Mouse (Mus musculus) cerebellum, postnatal 36 days (tissue): ENCODE results near the gene Hhat.

ENCODE experiments used
- DNase-seq, 2 experiments: peaks; one replicate each; pipeline ENCODE4 v3.0.0; 2021 to 2022; ENCODE audit warnings: mixed read lengths in 2 of 2

Gene Hhat

DNA sequence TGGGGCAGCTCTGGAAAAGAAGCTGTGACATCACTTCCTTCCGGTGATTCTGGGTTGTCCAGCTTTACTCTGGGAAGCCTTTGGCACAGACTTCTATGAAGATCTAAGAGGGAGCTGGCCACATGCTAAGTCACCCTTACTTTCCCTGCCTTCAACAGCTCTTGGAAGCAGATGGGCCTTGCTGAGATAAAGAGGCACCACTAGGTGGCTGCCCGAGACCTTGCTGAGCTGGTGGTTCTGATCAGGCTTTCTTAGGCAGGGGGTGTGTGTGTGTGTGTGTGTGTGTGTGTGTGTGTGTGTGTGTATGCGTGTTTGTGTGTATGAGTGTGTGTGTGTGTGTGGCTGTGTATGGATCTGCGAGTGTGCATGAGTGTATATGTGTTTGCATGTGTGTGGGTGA is 13.4 kb upstream of the Hhat start:
- peak; percentile 29 to 40 for DNase-seq

DNA sequence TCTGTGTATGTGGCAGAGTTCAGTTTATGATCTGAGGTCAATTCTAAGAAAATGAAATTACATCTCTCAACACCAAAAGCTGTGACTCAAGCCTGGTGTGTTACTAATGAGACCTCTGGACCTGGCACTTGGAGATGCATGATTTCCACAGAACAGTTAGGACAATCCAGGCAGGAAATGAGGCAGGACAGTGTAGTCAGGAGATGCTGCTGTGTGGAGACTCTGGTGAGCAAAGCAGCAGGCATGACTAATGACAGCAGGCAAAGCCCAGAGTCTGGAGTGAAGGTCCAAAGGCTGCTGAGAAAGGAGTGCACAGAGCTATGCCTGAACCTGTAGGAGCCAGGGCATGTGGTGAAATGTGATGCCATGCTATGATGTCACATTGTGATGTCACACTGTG is 10.2 kb upstream of the Hhat start:
- DNase-seq, result no peak

DNA sequence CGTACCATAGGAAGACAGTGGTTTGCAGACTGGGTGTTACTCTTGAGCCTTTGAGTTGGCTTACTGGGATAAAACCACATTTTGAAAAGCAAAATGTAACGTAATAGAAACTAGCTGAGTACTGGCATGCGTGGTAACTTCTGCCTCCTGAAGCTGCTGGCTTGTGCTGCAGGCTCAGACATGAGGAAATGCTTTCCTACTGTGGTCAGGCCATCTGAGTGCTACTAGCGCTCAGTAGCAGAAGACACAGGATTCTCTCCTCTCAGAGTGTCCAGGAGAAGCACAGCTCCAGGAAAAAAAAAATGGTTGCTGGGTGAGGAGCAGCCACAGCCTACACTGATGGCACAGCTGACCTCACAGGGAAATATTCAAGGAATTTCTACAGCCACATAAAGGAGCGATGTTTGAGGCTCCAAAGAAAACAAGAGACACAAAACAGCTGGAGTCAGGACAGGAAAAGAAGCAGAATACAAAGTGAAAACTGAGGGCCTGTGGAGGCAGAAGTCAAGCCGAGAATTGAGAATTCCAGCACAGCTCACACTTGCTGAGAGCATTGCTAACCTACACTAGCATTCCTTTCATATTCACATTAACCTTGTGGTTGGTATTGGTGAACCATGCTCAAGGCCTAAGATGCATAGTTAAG is 8.0 kb upstream of the Hhat start:
- no peak for DNase-seq

- DNase-seq, result no peak
These were observed 7.2 kb upstream of the Hhat start for GRCm38 (mm10) chr1:192778206-192778605.

- DNase-seq, result peak in 1 of 2 experiments; percentile 10
These were observed 911 bp downstream of the Hhat start for GRCm38 (mm10) chr1:192770130-192770494.

DNA sequence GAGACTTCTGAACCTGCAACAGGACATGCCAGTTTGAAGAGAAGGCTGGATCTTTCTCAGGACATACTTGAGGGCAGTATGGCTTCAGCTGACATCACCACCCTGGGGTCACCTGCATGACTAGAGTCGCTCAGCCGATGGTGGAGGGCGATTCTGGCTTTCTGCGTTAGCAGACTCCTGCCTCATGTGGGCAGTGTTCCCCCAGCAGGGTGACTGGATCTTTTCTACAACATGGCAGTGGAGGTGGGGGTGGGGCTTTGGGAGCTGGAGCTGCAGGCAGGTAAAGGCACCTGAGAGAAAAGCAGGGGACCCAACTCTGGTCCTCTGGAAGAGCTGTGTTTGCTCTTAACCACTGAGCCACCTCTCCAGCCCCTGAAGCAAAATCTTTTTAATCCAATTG is 5.5 kb downstream of the Hhat start:
- no peak for DNase-seq

- no peak for DNase-seq
These were observed 6.5 kb downstream of the Hhat start for GRCm38 (mm10) chr1:192764547-192764946.

DNA sequence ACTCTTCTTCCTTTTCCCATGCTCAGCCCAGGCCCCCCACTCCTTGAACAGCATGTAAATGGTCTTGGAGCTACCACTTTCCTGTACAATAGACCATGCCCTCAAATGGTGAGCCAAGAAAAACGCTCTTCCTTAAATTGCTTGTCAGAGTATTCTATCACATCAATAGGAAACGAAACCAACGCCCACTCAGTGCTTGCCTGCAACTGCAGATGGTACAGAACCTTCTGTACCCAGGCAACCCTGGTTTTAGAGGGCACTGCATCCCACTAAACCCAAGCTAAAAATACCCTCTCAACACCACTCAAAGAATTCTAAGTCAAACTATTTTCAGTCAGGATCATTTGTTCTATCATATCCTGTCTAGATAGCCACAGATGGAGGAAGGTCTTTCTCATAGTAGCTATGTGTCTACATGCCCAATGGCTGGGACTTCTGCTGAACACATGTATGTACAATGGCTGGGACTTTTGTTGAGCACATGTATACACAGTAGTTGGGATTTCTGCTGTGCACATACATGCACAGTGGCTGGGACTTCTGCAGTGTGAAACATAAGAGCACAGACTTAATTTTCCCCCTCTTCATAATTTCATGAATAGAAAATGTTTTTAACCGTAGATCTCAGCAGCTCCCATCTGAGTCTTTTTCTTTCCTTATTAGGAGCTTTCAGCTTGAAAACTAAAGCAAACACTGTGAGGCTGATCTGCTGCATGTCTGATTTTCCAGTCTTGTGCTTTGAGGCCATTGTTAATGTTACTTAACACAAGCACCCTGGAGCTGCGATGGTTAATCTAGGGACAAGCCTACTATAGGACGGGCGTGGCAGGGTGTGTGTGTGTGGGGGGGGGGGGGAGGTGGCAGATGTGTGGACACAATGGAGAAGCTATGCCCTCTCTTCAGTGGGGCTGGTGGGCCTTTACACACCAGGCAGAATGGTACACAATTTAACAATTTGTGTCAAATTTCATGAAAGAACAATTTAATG is 7.8 kb downstream of the Hhat start:
- no peak for DNase-seq

GRCm38 (mm10) chr1:192756674-192757073 is 14.3 kb downstream of the Hhat start:
- no peak for DNase-seq

- no peak for DNase-seq
These were observed 15.1 kb downstream of the Hhat start for GRCm38 (mm10) chr1:192755685-192756606.

DNA sequence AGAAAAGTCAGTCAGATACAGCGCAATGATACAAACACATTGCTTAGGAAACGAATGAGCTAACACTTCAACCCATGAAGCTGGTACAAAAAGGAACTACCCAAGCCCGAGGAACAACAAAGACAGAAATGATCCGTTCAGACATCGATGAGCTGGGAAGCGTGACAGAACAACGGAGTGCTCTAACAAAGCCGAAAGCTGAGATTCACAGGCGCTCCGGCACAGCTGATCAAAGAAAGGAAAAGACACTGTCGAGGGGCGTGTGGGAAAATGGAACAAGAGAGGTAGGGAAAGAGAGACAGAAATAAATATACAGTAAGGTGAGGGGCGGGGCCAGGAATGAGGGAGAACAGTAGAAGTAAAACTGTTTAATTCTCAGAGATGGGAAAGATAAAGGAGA is 15.8 kb downstream of the Hhat start:
- no peak for DNase-seq

DNA sequence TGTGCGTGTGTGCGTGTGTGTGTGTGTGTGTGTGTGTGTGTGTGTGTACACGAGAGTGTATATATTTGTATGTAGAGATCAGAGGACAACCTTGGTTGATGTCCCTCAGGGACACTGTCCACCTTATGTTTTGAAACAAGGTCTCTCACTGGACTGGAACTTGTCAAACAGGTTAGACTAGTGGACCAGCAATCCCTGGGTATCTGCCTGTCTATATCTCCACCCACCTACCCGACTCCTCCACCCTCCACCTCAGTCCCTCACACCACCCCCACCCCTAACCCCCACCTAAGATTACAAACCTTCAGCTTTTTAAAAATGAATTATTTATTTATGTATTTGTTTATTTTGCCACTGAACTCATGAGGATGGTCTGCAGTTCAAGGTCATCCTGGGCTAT is 16.8 kb downstream of the Hhat start:
- DNase-seq, result no peak

GRCm38 (mm10) chr1:192752659-192753601 is 18.1 kb downstream of the Hhat start:
- no peak for DNase-seq

GRCm38 (mm10) chr1:192750042-192750437 is 21.0 kb downstream of the Hhat start:
- DNase-seq, result no peak

GRCm38 (mm10) chr1:192749270-192750041 is 21.6 kb downstream of the Hhat start:
- no peak for DNase-seq

GRCm38 (mm10) chr1:192746201-192746600 is 24.8 kb downstream of the Hhat start:
- DNase-seq, result no peak

- peak; percentile 11 to 31 for DNase-seq
These were observed 25.6 kb downstream of the Hhat start for GRCm38 (mm10) chr1:192745240-192746101.

DNA sequence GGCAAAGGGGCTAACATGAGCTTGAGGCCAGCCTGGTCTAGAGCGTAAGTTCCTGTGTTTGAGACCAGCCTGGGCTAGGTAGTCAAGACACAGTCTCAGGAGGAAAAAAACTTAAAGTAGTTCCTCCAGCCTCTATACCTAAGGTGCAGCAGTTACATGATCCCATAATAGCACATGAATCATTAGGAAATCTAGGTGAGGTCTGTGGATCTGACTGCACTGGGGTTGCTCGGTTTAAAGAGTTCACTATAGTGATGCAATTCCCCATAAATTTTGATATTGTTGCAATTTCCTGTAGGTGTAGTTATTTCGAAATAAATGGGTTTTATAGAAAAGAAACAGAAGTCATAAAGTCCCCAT is 26.2 kb downstream of the Hhat start:
- DNase-seq, result no peak

- DNase-seq, result no peak
These were observed 28.4 kb downstream of the Hhat start for GRCm38 (mm10) chr1:192742394-192743251.
